Mouse (Mus musculus): Measurements from ENCODE around the gene Urgcp. TPM values are rescaled to one million over a fixed set of nuclear protein-coding genes. Genes with fewer than 3 reads are reported as not detected.
A peak's percentile ranks its signal among the peaks of the same experiment; 100 is the strongest.
"Not testable (repeated sequence)": the region's sequence is repeated elsewhere in the genome, so short reads cannot be mapped to it uniquely, and the experiment has no call there.

The Urgcp gene
- 7.4 and 10.5 TPM in 2 replicates for total RNA-seq (2017)

DNA sequence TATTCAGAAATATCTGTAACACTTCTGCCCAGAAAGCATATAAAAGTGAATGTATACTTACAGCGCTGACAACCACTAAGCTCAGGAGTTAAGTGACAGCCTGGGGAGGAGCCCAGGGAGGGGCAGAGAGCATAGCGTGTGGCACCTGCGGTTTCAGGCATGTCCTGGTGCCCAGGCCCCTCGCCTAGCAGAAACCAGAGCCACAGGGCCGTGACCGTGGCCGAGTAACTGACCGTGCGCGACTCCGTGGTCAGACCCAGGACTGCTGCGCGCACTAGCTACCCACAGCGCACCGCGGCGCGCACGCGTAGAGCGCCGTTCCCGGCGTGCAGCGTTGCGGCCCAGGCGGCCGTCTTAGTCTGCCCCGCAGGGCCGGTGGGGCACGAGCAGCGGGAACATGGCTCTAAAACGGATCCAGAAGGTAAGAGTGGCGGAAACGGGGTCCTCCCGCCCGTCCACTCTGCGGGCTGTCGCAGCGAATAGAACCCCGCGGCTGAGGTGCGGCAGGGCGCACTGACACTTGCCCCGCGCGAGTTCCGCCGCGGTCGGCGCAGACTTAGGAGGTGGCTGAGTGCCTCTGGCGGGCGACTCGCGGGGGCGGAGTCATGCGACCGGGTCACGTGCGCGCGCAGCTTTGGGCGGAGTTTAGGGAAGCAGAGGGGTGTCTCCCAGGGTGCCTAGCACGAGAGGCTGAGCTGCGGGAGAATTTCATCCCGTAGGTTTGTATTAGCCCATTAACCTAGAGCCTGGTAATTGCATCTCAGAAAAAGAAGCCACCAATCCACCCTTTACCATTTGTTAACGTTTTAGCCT is at the start of gene Urgcp:
Urgcp (minus strand) TSS at position 557 of the 813 bp plus-strand sequence.
- ATAC-seq (replicated peaks; ENCODE audit: low read depth, poor library complexity, severe bottlenecking): peak; percentile 95

DNA sequence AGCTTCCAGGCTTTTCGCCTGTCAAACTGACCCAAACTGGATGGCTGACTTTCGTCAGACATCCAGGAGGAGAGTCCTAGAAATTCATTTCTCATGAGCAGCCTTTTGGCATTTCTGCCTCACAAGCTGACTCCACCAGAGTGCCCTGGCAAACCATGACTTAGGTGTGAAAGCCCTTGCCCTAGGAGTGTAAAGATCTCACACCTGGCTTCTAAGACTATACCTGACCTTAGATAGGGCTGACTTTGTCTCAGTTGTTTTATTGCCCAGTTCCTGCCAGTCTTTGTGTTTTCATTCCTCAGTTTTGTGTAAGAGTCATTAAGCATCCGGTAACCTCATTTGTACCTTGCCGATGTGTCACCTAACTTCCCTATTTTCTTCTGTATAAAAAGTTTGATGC is 47.3 kb upstream of the Urgcp start:
- not testable (repeated sequence) for ATAC-seq (replicated peaks; ENCODE audit: low read depth, poor library complexity, severe bottlenecking)

- ATAC-seq (replicated peaks; ENCODE audit: low read depth, poor library complexity, severe bottlenecking): no peak
Measured at GRCm38 (mm10) chr11:5807956-5808355, 45.8 kb upstream of the Urgcp start.

DNA sequence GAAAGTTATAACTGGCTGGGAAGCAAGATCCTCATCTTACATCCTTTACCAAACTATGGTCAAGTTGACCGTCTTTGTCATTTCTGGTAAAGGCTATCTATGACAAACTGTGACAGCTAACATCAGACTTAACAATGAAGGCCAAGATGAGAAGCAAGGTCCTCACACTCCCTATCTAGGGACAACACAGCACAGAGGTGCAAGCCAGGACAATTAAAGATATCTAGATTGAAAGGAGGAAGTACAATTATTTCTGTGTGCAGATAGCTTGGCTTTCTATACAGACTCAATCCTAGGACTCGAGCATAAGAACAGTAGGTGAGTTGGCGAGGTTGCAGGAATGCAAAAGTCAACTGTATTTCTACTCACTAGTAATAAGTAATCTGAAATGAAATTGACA is 43.5 kb upstream of the Urgcp start:
- no peak for ATAC-seq (replicated peaks; ENCODE audit: low read depth, poor library complexity, severe bottlenecking)

DNA sequence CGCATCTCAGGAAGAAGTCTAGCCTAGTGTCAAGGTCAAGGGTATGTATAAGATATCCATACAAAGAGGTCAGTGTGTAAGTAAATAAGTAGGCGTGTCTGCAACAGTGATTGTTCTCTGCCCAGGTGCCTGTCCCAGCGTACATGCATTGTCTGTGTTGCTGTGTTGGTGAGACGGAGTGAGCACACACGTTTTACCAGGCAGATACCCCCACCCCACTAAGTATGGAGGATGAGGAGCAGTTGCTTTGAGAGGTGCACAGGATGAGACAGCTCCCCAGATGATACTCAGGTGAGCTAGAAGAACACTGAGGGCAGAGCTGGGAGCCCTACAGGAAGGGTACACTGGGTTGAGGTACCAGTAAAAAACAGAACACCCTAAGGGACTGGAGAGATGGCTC is 42.0 kb upstream of the Urgcp start:
- no peak for ATAC-seq (replicated peaks; ENCODE audit: low read depth, poor library complexity, severe bottlenecking)

- no peak for ATAC-seq (replicated peaks; ENCODE audit: low read depth, poor library complexity, severe bottlenecking)
Measured at GRCm38 (mm10) chr11:5803551-5803981, 41.4 kb upstream of the Urgcp start, which contains the start of gene Pgam2. Gene Pgam2 (minus strand): TSS chr11:5803733.

- ATAC-seq (replicated peaks; ENCODE audit: low read depth, poor library complexity, severe bottlenecking): no peak; the same call in 1 of the 2 replicates
Measured at GRCm38 (mm10) chr11:5802457-5803217, 40.5 kb upstream of the Urgcp start.

DNA sequence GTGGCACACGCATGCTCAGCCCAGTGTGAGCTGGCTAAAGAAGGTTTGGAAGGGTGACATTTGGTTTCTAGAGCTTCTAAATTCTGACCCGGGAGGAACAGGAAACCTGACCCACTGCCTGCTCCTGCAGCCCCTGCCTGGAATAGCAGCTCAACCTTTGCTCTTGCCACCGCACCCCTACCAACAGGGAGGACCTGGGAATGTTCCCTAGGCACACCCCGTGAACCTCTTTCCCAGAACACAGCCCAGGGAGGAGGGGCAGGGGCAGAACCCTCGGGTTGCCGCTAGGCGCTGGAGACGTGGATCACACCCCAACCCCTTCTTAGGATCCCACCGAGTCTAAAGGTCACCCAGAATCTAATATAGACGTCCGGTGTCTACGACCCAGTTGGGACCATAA is 39.8 kb upstream of the Urgcp start:
- no peak for ATAC-seq (replicated peaks; ENCODE audit: low read depth, poor library complexity, severe bottlenecking)

DNA sequence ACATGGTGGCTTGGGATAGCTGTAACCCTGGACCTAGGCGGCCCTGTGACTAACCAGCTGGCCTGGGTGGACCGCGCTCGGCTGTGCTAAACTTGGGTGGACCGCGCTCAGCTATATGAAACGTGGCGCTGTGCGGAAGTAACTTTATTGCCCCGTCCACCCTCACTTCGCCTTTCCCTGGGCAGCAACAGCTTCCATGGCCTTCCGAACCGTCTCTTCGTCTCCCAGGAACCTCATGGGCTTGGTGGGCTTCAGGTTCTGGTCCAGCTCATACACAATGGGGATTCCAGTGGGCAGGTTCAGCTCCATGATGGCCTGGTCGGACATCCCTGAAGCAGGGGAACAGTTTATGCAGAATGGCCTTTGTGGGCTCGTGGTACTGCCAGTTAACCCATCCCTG is 39.3 kb upstream of the Urgcp start:
- ATAC-seq (replicated peaks; ENCODE audit: low read depth, poor library complexity, severe bottlenecking): no peak

- ATAC-seq (replicated peaks; ENCODE audit: low read depth, poor library complexity, severe bottlenecking): no peak
Measured at GRCm38 (mm10) chr11:5799621-5800490, 37.7 kb upstream of the Urgcp start.

- ATAC-seq (replicated peaks; ENCODE audit: low read depth, poor library complexity, severe bottlenecking): no peak
Measured at GRCm38 (mm10) chr11:5797928-5798327, 35.8 kb upstream of the Urgcp start.

DNA sequence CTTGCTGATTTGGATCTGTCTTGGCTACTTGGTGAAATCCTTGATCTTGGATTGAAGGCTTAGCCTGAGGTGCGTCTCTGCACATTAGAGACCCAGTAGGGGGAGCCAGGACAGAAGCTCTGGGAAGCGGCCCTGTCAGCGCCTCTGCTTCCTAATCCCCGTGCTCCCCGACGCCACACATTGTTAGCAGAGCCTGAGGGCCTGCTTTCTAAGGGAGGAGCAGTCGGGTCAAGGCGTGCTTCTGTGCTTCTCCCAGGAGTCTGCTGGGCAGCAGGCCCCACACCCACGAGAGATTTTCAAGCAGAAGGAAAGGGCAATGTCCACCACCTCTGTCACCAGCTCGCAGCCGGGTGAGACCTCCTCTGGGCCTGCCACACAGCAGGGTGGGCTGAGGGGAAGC is 35.2 kb upstream of the Urgcp start:
- ATAC-seq (replicated peaks; ENCODE audit: low read depth, poor library complexity, severe bottlenecking): no peak

- ATAC-seq (replicated peaks; ENCODE audit: low read depth, poor library complexity, severe bottlenecking): no peak
Measured at GRCm38 (mm10) chr11:5796939-5797338, 34.8 kb upstream of the Urgcp start.

GRCm38 (mm10) chr11:5795706-5796105 is 33.5 kb upstream of the Urgcp start:
- ATAC-seq (replicated peaks; ENCODE audit: low read depth, poor library complexity, severe bottlenecking): no peak

GRCm38 (mm10) chr11:5795290-5795689 is 33.1 kb upstream of the Urgcp start:
- no peak for ATAC-seq (replicated peaks; ENCODE audit: low read depth, poor library complexity, severe bottlenecking)

GRCm38 (mm10) chr11:5790431-5790830 is 28.3 kb upstream of the Urgcp start:
- ATAC-seq (replicated peaks; ENCODE audit: low read depth, poor library complexity, severe bottlenecking): no peak

- peak; percentile 15; the same call in 1 of the 2 replicates for ATAC-seq (replicated peaks; ENCODE audit: low read depth, poor library complexity, severe bottlenecking)
Measured at GRCm38 (mm10) chr11:5789754-5790333, 27.7 kb upstream of the Urgcp start.

DNA sequence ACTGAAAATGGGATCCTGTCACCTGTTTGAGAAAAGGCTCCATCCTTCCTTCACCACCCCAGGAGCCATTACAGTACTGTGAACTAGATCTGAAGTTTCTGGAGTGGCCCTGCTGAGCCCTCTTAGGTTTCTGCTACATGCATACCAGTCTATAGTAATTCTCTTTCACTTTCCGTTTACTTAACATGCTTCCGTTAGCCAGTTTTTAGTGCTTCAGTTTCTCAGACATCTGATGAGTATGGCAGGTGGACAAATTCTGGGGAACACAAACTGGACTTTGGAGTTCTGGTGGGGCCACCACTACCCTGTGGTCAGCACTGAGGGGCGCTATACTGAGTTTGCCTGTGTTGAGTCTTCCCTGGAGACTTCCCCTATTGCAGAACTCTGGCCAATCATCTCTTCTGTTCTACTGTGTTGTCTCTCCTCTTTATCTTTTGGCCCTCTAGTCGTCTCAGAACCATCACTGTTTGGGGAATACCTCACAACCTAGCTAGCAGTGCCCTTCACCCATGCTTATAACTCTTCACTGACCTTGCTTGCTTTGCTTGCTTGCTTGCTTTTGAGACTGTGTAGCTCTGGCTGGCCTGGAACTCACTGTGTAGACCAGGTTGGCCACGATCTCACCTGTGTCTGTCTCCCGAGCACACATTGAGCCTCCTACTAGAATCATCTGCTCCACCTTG is 27.0 kb upstream of the Urgcp start:
- peak; percentile 34 for ATAC-seq (replicated peaks; ENCODE audit: low read depth, poor library complexity, severe bottlenecking)

Measured in common myeloid progenitor, adult 5-6 weeks (primary cell).